Mouse (Mus musculus) MEL (cell line): ENCODE results near the gene Pter. TPM values are rescaled to one million over a fixed set of nuclear protein-coding genes. Genes with fewer than 3 reads are reported as not detected.
A peak's percentile ranks its signal among the peaks of the same experiment; 100 is the strongest.

Experiments used
- DNase-seq: peaks from one replicate; pipeline ENCODE4 v3.0.0; 2011; ENCODE audit warnings: low read depth, low spot score
- H3K27ac ChIP-seq: 2 replicates; pipeline ENCODE4 v1.5.1; 2012; ENCODE audit warnings: low read depth, mild to moderate bottlenecking, control low read depth, low read length, moderate library complexity; ENCODE audit not compliant: control insufficient read depth
- H3K27me3 ChIP-seq, 2 experiments: fragments of 150-350 bp in 1 of 2; sonication (generic) in 1 of 2; 2 replicates each; pipeline ENCODE4 v1.6.1; 2012; ENCODE audit warnings: low read length in 2 of 2, mild to moderate bottlenecking in 2 of 2, improper control_type of control experiment in 1 of 2, moderate library complexity in 1 of 2; ENCODE audit not compliant: insufficient read depth in 2 of 2, control insufficient read depth in 1 of 2
- H3K36me3 ChIP-seq, 2 experiments: 2 replicates each; pipeline ENCODE4 v1.6.1; 2012 to 2014; ENCODE audit warnings: low read length in 2 of 2, improper control_type of control experiment in 1 of 2, inconsistent platforms in 1 of 2, mild to moderate bottlenecking in 1 of 2; ENCODE audit not compliant: insufficient read depth in 2 of 2, control insufficient read depth in 1 of 2
- H3K4me1 ChIP-seq, 2 experiments: fragments of 150-350 bp in 1 of 2; sonication (generic) in 1 of 2; 2 replicates each; pipeline ENCODE4 v1.6.1; 2012; ENCODE audit warnings: low read length in 2 of 2, improper control_type of control experiment in 1 of 2, mild to moderate bottlenecking in 1 of 2; ENCODE audit not compliant: insufficient read depth in 2 of 2, control insufficient read depth in 1 of 2
- H3K4me3 ChIP-seq, 2 experiments: fragments of 150-350 bp in 1 of 2; sonication (generic) in 1 of 2; 2 replicates each; pipeline ENCODE4 v1.5.1; 2012; ENCODE audit warnings: low read depth in 2 of 2, low read length in 2 of 2, mild to moderate bottlenecking in 2 of 2, moderate library complexity in 2 of 2, control low read depth in 1 of 2, improper control_type of control experiment in 1 of 2; ENCODE audit not compliant: control insufficient read depth in 1 of 2, insufficient read depth in 1 of 2
- H3K79me2 ChIP-seq: 2 replicates; pipeline ENCODE4 v1.6.1; 2012; ENCODE audit warnings: mild to moderate bottlenecking, low read length, moderate library complexity; ENCODE audit not compliant: control insufficient read depth, poor library complexity, insufficient read depth
- H3K9ac ChIP-seq: 2 replicates; pipeline ENCODE4 v1.6.1; 2012; ENCODE audit warnings: low read depth, mild to moderate bottlenecking, control low read depth, low read length, moderate library complexity; ENCODE audit not compliant: control insufficient read depth, poor library complexity, severe bottlenecking
- H3K9me3 ChIP-seq: fragments of 150-350 bp; sonication (generic); replicated peaks from 2 replicates; pipeline ENCODE4 v1.6.1; 2012; ENCODE audit warnings: mild to moderate bottlenecking, low read length, improper control_type of control experiment, moderate library complexity; ENCODE audit not compliant: insufficient read depth
- CHD1 ChIP-seq: IDR thresholded peaks from 2 replicates; pipeline ENCODE4 v1.6.1; 2012; ENCODE audit warnings: low read depth, mild to moderate bottlenecking, inconsistent platforms, low read length, improper control_type of control experiment
- CHD2 ChIP-seq: IDR thresholded peaks from 2 replicates; pipeline ENCODE4 v1.6.1; 2011; ENCODE audit warnings: low read length, improper control_type of control experiment
- E2F4 ChIP-seq: IDR thresholded peaks from 2 replicates; pipeline ENCODE4 v1.6.1; 2011; ENCODE audit warnings: low read depth, low read length, improper control_type of control experiment, borderline replicate concordance
- ELF1 ChIP-seq: IDR thresholded peaks from 2 replicates; pipeline ENCODE4 v1.6.1; 2014; ENCODE audit warnings: low read depth, mild to moderate bottlenecking, inconsistent platforms, low read length, improper control_type of control experiment, moderate library complexity
- GABPA ChIP-seq: IDR thresholded peaks from 2 replicates; pipeline ENCODE4 v1.6.1; 2012; ENCODE audit warnings: low read depth, mild to moderate bottlenecking, inconsistent platforms, low read length, improper control_type of control experiment, moderate library complexity
- HCFC1 ChIP-seq: IDR thresholded peaks from 2 replicates; pipeline ENCODE4 v1.6.1; 2012; ENCODE audit warnings: low read depth, mild to moderate bottlenecking, inconsistent platforms, low read length, improper control_type of control experiment, moderate library complexity
- KAT2A ChIP-seq: conservative IDR thresholded peaks from 2 replicates; pipeline ENCODE4 v1.6.1; 2012; ENCODE audit warnings: low read depth, low read length, improper control_type of control experiment, inconsistent platforms
- MEF2A ChIP-seq: IDR thresholded peaks from 2 replicates; pipeline ENCODE4 v1.6.1; 2014; ENCODE audit warnings: low read depth, mild to moderate bottlenecking, inconsistent platforms, low read length, improper control_type of control experiment; ENCODE audit not compliant: poor library complexity, insufficient replicate concordance, severe bottlenecking; ENCODE audit errors: extremely low read depth
- MXI1 ChIP-seq: IDR thresholded peaks from 2 replicates; pipeline ENCODE4 v1.6.1; 2011; ENCODE audit warnings: mild to moderate bottlenecking, low read depth, low read length, improper control_type of control experiment
- MYB ChIP-seq: IDR thresholded peaks from 2 replicates; pipeline ENCODE4 v1.6.1; 2011; ENCODE audit warnings: mild to moderate bottlenecking, low read depth, low read length, improper control_type of control experiment
- MYC ChIP-seq: IDR thresholded peaks from 2 replicates; pipeline ENCODE4 v1.6.1; 2011; ENCODE audit warnings: low read depth, mild to moderate bottlenecking, low read length, improper control_type of control experiment, moderate library complexity
- NELFE ChIP-seq: IDR thresholded peaks from 2 replicates; pipeline ENCODE4 v1.6.1; 2011; ENCODE audit warnings: low read depth, low read length, improper control_type of control experiment
- POLR2A ChIP-seq, 2 experiments: IDR thresholded peaks; 2 replicates each; pipeline ENCODE4 v1.6.1; 2011 to 2012; ENCODE audit warnings: low read length in 2 of 2, mild to moderate bottlenecking in 2 of 2, control low read depth in 1 of 2, improper control_type of control experiment in 1 of 2, low read depth in 1 of 2, moderate library complexity in 1 of 2; ENCODE audit not compliant: control insufficient read depth in 1 of 2, insufficient read depth in 1 of 2, poor library complexity in 1 of 2
- POLR2AphosphoS2 ChIP-seq: IDR thresholded peaks from 2 replicates; pipeline ENCODE4 v1.6.1; 2011; ENCODE audit warnings: low read length, improper control_type of control experiment
- POLR2AphosphoS5 ChIP-seq: IDR thresholded peaks from 2 replicates; pipeline ENCODE4 v1.6.1; 2012; ENCODE audit warnings: low read depth, borderline replicate concordance, mild to moderate bottlenecking, inconsistent platforms, low read length, moderate library complexity, mixed read lengths
- RCOR1 ChIP-seq: IDR thresholded peaks from 2 replicates; pipeline ENCODE4 v1.6.1; 2012; ENCODE audit warnings: low read depth, mild to moderate bottlenecking, inconsistent platforms, low read length, improper control_type of control experiment
- SIN3A ChIP-seq: IDR thresholded peaks from 2 replicates; pipeline ENCODE4 v1.6.1; 2012; ENCODE audit warnings: low read length, improper control_type of control experiment, inconsistent platforms
- SMC3 ChIP-seq: IDR thresholded peaks from 2 replicates; pipeline ENCODE4 v1.6.1; 2011; ENCODE audit warnings: low read depth, low read length, improper control_type of control experiment
- TAL1 ChIP-seq: IDR thresholded peaks from 2 replicates; pipeline ENCODE4 v1.6.1; 2012; ENCODE audit warnings: mild to moderate bottlenecking, inconsistent platforms, low read length, moderate library complexity, mixed read lengths
- UBTF ChIP-seq: IDR thresholded peaks from 2 replicates; pipeline ENCODE4 v1.6.1; 2012; ENCODE audit warnings: low read depth, mild to moderate bottlenecking, inconsistent platforms, low read length, improper control_type of control experiment, moderate library complexity, borderline replicate concordance; ENCODE audit not compliant: insufficient read depth
- USF1 ChIP-seq: IDR thresholded peaks from 2 replicates; pipeline ENCODE4 v1.6.1; 2014; ENCODE audit warnings: low read depth, mild to moderate bottlenecking, inconsistent platforms, low read length, improper control_type of control experiment, moderate library complexity
- USF2 ChIP-seq, 2 experiments: IDR thresholded peaks; 2 replicates each; pipeline ENCODE4 v1.6.1; 2011 to 2012; ENCODE audit warnings: improper control_type of control experiment in 2 of 2, low read length in 2 of 2, borderline replicate concordance in 1 of 2, inconsistent platforms in 1 of 2, low read depth in 1 of 2, mild to moderate bottlenecking in 1 of 2; ENCODE audit not compliant: insufficient read depth in 1 of 2
- ZC3H11A ChIP-seq: IDR thresholded peaks from 2 replicates; pipeline ENCODE4 v1.6.1; 2012; ENCODE audit warnings: low read depth, mild to moderate bottlenecking, inconsistent platforms, low read length, improper control_type of control experiment
- ZMIZ1 ChIP-seq: IDR thresholded peaks from 2 replicates; pipeline ENCODE4 v1.6.1; 2012; ENCODE audit warnings: low read depth, mild to moderate bottlenecking, inconsistent platforms, low read length, improper control_type of control experiment, moderate library complexity
- ZNF384 ChIP-seq: IDR thresholded peaks from 2 replicates; pipeline ENCODE4 v1.6.1; 2012; ENCODE audit warnings: low read depth, mild to moderate bottlenecking, inconsistent platforms, low read length, improper control_type of control experiment
- polyA plus RNA-seq, 2 experiments: library from polyadenylated mRNA; stranded (reverse) in 1 of 2; unstranded in 1 of 2; fragments of >175 nt in 1 of 2; fragments of >200 nt in 1 of 2; gene quantifications; 2 replicates each; pipeline versions ENCODE4 v1.2.1 to v1.2.4; 2012; ENCODE audit warnings: low replicate concordance in 2 of 2, low read depth in 1 of 2; ENCODE audit not compliant: insufficient read length in 2 of 2, insufficient read depth in 1 of 2, missing spikeins in 1 of 2
- total RNA-seq: library from RNA; depleted of rRNA; stranded (reverse); fragments of 300-350 nt; gene quantifications from 2 replicates; pipeline ENCODE4 v1.2.3, GENCODE M21; 2012

Pter gene
- total and polyA plus RNA-seq, 3 experiments = 19.4 to 19.6 TPM; not detected in 1

DNA sequence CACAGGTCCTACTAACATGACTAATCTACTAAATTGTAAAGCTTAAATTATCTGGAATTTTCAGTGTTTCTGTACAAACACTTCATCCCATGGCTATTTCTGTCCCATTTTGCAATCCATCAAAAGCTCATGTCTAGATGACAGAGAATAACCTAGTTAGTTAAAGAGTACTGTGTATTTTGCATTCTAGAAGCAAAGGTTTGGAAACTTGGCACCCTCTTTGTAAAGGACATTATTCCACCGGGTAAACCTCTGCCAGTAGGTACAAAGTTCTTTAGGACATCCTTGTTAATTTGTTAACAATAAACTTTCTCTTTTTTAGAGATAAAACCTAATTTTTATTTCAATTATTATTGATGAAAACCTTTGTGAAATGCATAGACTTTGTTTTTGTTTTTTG is 18.1 kb upstream of the Pter start (continued):
- no peak for TF ChIP-seq MEF2A

GRCm38 (mm10) chr2:12925643-12926042 is 1.8 kb downstream of the Pter start:
- Histone ChIP-seq H3K9me3 (no peaks in the 10 kb centered on the region), H3K27ac (no peak overlapping the region), H3K9ac (no peak overlapping the region), H3K27me3 (no peaks in the 10 kb centered on the region), H3K4me3 (no peak overlapping the region), H3K36me3 (peaks cover 0 to 11% of the 10 kb centered on the region in 2 experiments; a peak in 2 of 4 replicates), H3K79me2 (peaks cover 3% of the 10 kb centered on the region), H3K4me1 (peaks cover 2 to 13% of the 10 kb centered on the region in 2 experiments)
- no peak for DNase-seq
- TF ChIP-seq POLR2A (IDR thresholded peaks at IDR 0.05; ENCODE audit: control insufficient read depth in 1 of 2, insufficient read depth in 1 of 2, low read depth in 1 of 2, low read length in 2 of 2, poor library complexity in 1 of 2) (no peak), POLR2AphosphoS2 (no peak), USF2 (IDR thresholded peaks at IDR 0.05; ENCODE audit: borderline replicate concordance in 1 of 2, insufficient read depth in 1 of 2, low read depth in 1 of 2, low read length in 2 of 2) (no peak), GABPA (no peak), MXI1 (no peak), MYB (no peak), MEF2A (no peak), RCOR1 (no peak), SMC3 (no peak), SIN3A (no peak), POLR2AphosphoS5 (no peak), TAL1 (no peak), ZNF384 (no peak), CHD2 (no peak), E2F4 (no peak), USF1 (no peak), NELFE (no peak), ZMIZ1 (no peak)

DNA sequence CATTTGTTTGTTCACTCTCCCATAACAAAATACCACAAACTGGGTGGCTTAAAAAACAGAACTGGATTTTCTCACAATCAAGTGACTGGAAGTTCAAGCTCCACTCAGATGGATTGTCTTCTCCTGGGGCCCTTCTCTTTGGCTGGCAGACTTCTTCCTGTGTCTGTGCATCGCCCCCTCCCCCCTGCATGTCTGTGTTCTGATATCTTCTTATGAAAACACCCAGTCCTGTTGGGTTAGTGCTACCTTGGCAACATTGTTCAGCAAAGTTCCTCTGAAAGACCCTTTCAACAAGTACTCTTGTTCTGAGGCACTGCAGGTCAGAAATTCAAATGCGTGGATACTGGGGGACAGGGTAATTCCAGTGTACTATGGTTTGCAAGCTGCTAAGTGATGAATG is 6.5 kb downstream of the Pter start:
- Histone ChIP-seq H3K9ac (no peak overlapping the region), H3K9me3 (no peaks in the 10 kb centered on the region), H3K4me1 (peaks cover 0 to 8% of the 10 kb centered on the region in 2 experiments; a peak in 3 of 4 replicates), H3K27ac (no peak overlapping the region), H3K36me3 (peaks cover 0 to 5% of the 10 kb centered on the region in 2 experiments; a peak in 2 of 4 replicates), H3K27me3 (no peaks in the 10 kb centered on the region), H3K4me3 (no peak overlapping the region), H3K79me2 (peaks cover 2% of the 10 kb centered on the region; the same call in 1 of the 2 replicates)
- peak; percentile 33 for DNase-seq
- TF ChIP-seq UBTF (no peak), NELFE (no peak), MXI1 (no peak), KAT2A (no peak), ZC3H11A (no peak), POLR2A (IDR thresholded peaks at IDR 0.05; ENCODE audit: control insufficient read depth in 1 of 2, insufficient read depth in 1 of 2, low read depth in 1 of 2, low read length in 2 of 2, poor library complexity in 1 of 2) (no peak), POLR2AphosphoS2 (no peak), ELF1 (no peak), MYC (no peak), HCFC1 (no peak), CHD1 (no peak), MYB (no peak)
- TF ChIP-seq, all 39 proteins: peak for 0
